Mouse (Mus musculus) spleen, postnatal 4 days (tissue): ENCODE results near the gene Cacna2d2.

Experiments
- DNase-seq, 2 experiments: peaks; one replicate each; pipeline ENCODE4 v3.0.0; 2022; ENCODE audit warnings: low spot score in 2 of 2

The Cacna2d2 gene

DNA sequence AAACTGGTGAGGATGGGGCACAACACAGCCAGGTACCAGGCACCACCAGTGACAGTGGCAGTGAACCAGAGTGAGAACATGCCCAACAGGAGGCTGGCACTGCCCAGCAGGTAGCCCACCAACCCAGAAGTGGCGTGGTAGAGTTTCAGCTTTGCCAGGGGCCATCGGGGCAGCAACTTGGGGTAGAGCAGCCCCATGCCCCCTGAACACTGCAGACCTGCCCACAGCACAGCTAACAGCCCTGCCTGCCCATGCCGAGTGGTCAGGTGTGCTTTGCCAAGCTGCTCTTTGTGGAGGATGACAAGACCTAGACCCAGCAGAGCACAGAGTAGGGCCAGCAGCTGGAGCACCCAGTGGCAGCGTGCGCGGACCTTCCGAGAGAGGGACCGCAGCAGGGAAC lies 140.5 kb downstream of the Cacna2d2 start:
- no peak for DNase-seq

DNA sequence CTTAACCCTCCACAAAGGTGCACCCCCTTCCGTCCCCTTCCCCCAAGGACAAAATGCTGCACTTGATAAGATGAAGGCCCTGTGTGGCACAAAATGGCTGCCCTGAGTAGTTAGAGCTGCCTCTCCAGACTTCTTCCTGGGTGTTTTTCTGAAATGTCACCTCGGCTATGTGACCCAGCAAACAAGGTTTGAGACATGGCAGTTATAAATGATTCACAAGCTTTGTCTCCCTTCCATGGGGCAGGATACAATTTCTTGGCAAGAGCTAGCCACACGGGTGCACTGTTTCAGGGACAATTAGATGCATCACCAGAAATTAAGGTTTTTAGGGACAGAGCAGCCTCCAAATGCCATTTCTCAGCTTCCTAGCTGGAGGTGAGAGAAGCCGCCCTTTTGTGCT lies 141.0 kb downstream of the Cacna2d2 start:
- no peak for DNase-seq

DNA sequence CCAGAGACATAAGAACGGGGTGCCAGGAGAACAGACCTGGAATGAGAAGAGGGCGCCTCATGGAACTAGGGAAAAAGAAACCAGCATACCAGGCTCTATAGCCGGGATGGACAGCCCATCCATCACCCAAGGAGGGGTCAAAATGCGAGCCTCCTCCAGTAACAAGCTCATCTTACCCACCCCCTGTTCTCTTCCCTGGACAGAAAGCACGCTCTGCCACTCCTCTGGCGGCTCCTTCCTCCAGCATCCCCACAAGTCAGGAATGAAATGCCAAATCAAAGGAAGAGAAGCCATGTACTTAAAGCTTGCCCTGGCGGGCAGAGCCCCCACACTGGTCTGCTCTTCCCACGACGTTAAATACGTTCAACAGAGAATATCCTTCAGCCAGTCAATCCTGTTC lies 141.6 kb downstream of the Cacna2d2 start:
- DNase-seq, result no peak

DNA sequence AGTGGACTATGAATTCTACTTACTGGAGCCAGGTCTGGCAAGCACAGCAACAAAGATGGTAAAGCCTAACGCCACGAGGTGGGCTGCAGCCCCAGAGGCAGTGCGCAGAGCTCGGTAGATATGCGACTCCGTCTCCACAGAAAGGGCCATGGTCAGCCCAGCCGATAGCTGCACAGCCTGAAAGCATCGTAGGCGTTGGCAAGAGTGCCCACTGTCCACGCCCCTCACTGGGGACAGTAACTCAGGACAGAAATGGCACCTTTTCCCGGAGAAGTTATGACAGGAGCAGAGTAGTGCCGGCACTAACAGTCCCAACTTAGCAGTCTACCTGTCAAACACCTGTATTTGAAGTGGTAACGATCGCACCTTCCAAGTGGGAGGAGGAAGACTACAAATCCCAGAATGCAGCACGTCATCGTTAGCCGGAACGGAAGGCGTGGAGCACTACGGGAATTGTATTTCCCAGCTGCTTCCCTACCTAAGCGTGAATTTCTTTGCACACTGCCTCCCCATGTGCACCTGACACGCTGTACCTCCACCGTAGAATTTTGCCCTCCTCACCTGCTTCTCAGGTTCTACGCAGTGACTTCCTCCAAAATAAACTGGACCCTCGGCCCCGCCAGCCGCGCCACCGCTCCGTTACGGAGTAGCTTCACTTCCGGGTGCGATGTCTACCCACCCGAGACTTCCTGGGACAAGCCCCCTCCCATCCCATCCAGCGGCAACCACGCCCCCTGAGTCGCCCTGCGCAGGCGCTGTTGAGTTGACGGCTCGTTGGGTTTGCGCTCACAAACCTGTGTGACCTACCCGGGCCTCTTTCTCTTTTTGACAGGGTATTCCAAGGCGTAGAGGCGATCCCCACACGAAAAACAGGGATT lies 142.3 kb downstream of the Cacna2d2 start, which contains the start of the genes Cyb561d2 and Nprl2:
Gene Cyb561d2, minus strand, starts transcription at position 720 of the 878 bp plus-strand sequence.
Gene Nprl2, plus strand, starts transcription at position 753 of the 878 bp plus-strand sequence.
- peak; percentile 89 to 92 for DNase-seq

DNA sequence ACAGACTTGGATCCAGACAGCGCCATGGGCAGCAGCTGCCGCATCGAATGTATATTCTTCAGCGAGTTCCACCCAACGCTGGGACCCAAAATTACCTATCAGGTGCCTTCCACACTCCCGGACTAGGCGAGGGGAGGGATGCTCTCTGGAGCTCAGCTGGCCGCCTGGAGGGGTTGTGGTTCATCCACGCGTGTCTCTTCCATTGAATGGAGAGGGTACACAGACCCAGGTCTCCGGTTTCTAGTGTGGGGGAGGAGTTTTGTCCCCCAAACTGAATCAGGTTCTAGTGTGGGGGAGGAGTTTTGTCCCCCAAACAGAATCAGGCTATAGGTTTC lies 142.9 kb downstream of the Cacna2d2 start:
- no peak for DNase-seq

DNA sequence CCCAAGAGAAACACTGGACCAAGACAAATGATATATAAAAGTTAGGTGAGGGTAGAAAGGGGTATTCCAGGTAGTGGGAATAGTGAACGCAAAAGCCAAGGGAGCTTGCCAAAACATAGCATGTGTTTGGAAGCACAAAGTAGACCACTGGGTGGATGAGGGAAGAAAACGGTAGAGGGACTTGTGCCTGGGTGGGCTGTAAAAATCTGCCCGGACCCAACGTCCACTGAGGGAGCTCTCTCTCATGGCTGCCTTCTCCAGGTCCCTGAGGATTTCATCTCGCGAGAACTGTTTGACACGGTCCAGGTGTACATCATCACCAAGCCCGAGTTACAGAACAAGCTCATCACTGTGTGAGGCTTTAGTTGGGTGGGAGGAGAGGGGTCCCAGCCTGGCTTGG lies 143.3 kb downstream of the Cacna2d2 start:
- DNase-seq, result no peak

DNA sequence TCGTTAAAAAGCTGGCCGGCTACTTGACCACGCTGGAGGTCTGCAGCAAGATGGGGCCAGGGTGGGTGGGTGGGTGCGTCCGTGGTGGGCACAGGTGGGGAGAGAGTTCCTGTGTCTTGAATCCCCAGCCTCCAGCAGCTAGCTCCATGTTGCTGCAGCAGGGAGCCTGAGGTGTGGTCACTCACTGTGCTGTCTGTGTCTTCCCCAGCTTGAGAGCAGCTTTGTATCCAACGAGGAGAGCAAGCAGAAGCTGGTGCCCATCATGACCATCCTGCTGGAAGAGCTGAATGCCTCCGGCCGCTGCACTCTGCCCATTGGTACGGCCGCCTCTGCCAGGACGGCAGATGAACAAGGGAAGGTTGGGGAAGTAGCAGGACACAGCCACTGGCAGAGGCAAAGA lies 143.9 kb downstream of the Cacna2d2 start:
- no peak for DNase-seq

DNA sequence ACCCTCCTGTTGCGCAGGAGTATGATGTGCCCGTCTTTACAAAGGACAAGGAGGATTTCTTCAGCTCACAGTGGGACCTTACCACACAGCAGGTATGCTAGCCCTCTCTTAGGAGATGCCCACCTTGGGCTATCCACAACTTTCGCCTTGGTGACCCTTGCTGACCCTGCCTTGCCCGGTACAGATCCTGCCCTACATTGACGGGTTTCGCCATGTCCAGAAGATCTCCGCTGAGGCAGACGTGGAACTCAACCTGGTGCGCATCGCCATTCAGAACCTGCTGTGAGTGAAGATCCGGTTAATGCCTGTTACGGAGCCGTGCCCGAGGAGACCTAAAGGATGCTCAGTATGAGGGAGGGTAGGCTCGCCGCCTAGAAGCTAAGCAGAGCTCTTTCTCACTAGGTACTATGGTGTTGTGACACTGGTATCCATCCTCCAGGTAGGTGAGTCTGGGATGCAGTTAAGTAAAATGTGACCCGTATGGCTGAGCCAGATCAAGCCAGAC lies 144.8 kb downstream of the Cacna2d2 start:
- DNase-seq, result no peak

DNA sequence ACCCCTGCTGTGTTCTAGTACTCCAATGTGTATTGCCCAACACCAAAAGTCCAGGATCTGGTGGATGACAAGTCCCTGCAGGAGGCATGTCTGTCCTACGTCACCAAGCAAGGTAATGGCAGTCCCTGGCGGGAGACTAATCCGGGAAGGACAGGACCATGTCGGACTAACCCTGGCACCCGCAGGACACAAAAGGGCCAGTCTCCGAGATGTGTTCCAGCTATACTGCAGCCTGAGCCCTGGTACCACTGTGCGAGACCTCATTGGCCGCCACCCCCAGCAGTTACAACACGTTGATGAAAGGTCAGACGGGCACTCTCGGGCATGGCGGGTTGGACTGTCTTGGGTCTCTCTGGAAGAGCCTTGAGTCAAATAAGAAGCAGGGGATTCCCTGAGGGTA lies 145.3 kb downstream of the Cacna2d2 start:
- DNase-seq, result no peak

DNA sequence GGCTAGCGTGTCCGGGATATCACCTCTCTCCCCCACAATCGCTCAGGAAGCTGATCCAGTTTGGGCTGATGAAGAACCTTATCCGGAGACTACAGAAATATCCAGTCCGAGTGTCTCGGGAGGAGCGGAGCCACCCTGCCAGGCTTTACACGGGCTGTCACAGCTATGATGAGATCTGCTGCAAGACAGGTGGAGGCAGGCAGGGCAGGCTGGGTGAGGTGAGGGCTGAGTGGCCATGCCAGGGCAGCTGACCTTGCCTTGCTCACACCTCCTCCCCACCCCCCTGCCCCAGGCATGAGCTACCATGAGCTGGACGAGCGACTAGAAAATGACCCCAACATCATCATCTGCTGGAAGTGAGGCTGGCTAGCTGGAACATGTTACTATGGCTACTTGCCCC lies 145.8 kb downstream of the Cacna2d2 start:
- DNase-seq, result no peak

DNA sequence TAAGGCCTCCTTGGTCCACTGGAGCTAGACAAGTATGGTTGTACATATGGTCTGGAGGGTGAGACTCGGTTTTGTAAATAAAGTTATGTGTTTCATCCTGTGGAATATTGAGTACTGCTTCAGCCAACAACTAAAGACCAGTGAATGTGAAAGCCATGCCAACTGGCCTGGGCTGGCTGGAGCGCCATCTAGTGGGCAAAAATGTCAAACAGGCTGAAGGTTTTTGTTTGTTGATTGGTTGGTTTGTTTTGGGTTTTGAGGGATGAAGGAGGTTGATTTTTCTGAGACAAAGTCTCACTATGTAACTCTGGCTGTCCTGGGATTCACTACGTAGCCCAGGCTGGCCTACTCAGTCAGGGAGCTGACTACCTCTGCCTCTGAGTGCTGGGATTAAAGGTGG lies 146.2 kb downstream of the Cacna2d2 start:
- peak; percentile 79 to 95 for DNase-seq

DNA sequence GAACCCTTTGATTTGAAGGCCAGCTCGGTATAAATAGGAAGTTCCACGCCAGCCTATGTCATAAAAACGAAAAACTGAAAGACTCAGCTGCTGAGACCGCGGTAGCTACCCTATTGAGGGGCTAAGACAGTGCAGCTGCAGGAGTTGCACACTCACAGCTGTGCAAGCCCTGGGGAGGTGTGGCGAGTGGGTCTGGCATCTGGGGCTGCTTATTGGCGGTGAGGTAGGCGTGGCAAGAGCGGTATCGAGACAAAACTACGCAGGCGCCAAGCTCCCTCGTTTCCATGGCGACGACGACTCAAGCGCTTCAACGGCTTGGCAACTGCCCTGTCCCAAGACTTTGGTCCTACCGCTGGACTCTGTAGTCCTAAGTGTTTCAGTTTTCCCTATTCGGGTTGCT lies 147.6 kb downstream of the Cacna2d2 start, which contains the start of gene Zmynd10:
Gene Zmynd10, plus strand, starts transcription at position 273 of the 400 bp plus-strand sequence.
- peak; percentile 85 to 90 for DNase-seq

DNA sequence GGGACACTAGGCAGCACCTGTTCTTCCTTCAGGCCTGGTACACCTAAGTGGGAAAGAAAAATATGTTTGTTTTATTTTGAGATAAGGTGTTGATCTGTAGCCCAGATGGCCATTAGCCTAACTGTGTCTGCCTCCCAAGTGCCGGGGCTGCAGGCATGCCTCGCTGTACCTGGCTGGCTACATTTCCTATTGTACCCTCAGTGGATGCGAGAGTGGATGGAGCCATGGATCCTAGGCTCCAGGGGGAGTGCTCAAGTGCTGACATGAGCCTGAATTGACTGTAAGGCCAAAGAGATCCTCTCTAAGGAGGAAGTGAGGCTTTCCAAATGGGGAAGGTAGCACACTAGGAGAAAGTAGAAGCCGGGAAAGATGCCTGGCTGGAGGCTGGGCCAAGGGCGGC lies 148.5 kb downstream of the Cacna2d2 start:
- DNase-seq, result no peak

DNA sequence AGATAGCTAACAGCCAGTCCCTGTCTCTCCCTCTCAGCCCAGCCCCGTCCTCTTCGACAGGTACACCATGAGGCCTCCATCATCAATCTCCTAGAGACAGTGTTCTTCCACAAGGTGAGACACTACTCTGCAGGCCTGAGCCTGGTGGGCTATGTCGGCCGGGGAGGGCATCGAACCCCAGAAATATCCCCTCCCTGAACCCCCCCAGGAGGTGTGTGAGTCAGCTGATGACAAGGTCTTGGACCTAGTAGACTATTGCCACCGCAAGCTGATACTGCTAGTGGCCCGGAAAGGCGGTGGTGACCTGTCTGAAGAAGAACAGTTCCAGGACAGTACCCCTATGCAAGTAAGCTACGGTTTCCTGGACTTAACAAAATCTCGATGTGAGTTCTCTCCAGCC lies 149.4 kb downstream of the Cacna2d2 start:
- DNase-seq, result no peak

DNA sequence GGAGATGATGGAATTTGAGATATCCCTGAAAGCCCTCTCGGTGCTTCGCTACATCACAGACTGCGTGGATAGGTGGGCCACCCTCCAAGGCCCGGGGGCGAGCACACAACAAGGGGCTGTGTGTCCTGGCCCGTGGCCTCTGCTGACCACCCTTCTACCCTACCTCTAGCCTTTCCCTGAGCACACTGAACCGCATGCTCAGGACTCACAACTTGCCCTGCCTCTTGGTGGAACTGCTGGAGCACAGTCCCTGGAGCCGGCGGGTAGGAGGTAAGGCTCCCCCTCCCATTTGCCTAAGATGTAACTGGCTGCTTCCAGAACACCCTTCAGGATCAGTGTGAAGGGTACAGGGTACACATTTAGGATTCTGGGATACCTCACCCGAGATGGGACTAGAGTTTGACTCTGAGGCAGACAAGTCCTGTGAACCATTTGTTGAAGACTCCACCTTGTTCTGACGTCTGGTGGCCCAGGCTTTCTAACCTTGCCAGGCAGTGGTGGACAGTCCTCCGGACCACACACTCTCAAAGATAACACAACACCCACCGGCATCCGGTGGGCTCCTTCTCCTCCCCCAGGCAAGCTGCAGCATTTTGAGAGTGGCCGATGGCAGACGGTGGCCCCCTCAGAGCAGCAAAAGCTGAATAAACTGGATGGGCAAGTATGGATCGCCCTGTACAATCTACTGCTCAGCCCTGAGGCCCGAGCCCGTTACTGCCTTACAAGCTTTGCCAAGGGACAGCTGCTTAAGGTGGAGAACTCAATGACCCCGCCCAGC lies 150.1 kb downstream of the Cacna2d2 start:
- DNase-seq, result no peak

DNA sequence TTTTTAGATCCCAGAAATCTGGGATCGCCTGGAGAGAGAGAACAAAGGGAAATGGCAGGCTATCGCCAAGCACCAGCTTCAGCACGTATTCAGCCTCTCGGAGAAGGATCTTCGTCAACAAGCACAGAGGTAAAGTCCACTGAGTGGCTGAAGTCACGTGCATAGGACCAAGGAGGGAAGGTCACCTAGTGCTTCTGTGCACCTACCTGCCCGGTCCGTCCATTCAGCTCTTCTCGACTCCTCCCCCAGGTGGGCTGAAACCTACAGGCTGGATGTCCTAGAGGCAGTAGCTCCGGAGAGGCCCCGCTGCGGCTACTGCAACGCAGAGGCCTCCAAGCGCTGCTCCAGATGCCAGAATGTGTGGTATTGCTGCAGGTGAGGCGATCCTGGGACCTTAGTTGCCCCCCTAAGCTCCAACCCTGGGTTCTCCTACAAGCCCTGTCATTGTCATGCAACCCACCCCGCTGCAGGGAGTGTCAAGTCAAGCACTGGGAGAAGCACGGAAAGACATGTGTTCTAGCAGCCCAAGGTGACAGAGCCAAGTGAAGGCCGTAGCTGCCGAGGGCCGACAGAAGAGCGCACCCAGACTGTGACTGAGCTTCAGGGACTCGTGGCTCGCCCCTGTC lies 151.2 kb downstream of the Cacna2d2 start:
- DNase-seq, result no peak

DNA sequence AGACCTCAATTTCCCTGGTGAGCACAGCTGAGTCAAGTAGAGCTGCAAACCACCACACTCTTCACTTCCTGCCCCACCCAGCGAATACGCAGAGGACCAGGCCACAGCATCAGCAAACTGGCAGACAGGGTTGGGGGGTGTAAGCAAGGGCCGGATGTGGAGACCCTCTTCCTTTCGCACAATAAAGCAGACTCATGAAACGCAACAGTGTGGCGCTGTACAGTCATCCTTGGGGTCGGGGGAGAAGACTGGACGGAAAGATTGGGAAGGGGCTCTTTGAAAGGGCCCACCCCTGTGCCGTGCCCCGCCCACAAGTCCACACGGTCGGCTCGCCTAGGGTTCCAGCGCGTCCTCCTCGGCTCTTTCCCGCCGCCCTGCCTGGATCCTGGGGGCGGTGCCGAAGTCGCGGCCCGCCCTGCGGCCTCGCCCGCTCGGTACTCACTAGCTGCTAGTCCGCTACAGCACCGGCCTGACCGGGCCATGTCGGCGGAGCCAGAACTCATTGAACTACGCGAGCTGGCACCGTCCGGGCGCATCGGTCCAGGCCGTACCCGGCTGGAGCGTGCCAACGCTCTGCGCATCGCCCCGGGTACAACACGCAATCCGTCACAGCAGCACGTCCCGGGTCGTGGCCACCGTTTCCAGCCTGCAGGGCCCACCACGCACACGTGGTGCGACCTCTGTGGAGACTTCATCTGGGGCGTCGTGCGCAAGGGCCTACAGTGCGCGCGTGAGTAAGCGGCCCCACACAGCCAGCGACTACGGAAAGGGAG lies 151.9 kb downstream of the Cacna2d2 start, which contains the start of gene Rassf1:
Gene Rassf1, plus strand, starts transcription at position 439 of the 773 bp plus-strand sequence.
- DNase-seq, result peak; percentile 66 to 86

DNA sequence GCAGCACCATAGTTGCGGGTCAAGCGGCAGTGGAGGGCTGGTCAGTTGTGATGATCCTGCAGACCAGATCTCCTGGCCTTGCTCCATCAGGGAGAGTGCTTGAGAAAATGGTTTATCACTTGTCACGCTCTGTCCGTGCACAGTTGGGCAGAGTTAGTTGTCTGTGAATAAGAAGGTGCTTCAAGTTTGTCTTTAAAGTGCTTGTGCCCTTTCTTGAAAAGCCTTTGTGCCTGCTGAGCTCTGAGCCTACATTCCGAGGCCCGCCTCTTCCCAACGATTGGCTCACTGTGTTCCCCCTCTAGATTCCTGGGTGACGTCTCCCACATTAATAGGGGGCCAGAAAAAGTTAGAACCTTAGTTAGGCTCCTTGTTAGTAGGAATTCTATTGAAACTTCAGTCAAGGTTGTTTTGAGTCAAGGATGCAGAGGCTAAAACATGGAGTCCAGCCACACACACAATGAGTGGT lies 152.5 kb downstream of the Cacna2d2 start:
- no peak for DNase-seq

DNA sequence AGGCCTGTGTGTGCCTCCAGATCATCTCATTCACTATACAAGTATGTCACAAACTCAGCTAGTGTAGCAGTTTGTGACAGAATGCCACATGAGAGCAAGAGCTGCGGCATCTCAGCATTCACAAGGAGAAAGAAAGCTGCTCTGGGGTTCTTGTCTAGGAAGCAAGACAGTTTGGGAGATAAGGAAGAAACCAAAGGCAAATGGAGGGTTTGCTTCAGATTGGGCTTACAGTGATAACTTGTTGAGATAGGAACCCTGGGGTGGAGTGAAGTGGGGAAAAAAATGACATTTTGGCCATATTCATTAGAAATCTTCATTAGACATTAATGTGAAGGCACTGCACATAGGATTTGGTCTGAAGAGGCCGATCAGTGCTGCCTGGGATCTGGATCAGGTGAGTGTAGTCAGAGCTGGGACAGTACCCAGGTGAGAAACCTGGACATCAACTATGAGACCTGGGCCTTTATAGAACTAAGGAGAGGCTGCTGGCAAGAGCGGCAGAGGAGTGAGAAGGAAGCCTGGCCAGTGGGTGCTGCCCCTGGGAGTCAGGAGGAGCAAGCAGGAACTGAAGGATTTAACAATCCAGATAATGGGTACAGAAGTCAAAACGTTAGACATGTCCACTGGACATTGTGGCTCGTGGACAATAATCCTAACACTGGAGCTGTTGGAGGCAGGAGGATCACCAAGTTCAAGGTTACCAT lies 153.4 kb downstream of the Cacna2d2 start:
- no peak for DNase-seq

DNA sequence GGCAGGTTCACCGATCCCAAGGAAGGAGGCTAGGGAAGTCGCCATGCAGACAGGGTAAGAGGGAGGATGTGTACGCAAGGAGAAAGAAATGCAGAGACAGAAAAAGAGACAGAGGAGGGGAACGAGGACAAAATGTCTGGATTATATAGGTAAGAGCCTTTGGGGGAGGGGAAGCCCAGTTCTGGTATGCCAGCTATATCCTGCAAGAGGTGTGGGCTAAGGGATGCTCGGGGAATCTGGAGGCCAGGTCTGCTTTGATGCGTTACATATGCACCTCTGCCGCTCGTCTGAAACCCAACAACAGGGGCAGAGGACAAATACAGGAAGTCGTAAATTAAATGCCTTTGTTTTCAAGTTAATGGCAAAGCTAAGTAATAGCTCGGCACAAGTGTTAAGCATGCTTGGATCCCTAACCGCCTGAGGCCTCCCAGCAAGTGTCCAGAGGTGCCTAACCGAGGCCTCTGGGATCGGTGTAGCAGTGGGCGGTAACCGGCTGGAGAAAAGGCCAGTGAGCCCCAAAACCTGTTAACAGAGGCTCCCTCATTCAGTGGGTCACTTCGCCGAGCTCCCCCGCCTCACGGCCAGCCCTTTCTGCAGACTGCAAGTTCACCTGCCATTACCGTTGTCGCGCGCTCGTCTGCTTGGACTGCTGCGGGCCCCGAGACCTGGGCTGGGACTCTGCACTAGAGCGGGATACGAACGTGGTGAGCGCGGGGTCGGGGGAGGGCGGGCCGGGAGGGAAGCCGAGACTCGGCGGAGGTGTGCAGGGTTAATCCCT lies 154.3 kb downstream of the Cacna2d2 start:
- peak in 1 of 2 experiments; percentile 81 for DNase-seq
